Mouse (Mus musculus): ENCODE measurements around the gene Clint1. TPM values are rescaled to one million over a fixed set of nuclear protein-coding genes. Genes with fewer than 3 reads are reported as not detected.

Clint1 gene
- polyA plus RNA-seq, 1 experiment from 2014 or later, result 78.3 TPM

DNA sequence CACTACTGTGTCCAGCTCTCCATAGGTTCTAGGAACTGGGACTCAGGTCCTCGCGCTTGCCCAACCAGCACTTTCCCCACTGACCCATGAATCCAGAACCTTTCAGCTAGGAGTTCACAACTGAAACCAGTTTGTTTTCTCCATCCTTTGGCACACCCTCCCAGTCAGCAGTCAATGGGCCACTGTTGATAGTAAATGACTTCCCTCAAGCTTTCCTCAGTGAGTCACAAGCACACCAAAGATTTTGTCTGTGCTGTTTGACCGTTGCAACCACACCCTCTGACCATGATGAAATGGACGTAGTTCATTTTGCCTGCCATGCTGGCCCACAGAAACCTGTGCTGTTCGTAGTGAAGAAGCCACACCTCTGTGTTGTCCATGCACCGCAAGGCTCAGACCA lies 30.9 kb upstream of the Clint1 start:
- Histone ChIP-seq H3K4me1 (no peaks in the 10 kb centered on the region), H3K9me3 (no peaks in the 10 kb centered on the region), H3K4me2 (replicated peaks) (no peak overlapping the region), H3K9ac (no peak overlapping the region), H3K27me3 (replicated peaks) (no peaks in the 10 kb centered on the region), H3K36me3 (no peaks in the 10 kb centered on the region), H3K27ac (no peak overlapping the region), H3K4me3 (no peak overlapping the region)
- no peak for ATAC-seq (ENCODE audit: low FRiP score, low read depth)
- WGBS, result 94% methylated on average over 6 of the region's 6 CpGs

DNA sequence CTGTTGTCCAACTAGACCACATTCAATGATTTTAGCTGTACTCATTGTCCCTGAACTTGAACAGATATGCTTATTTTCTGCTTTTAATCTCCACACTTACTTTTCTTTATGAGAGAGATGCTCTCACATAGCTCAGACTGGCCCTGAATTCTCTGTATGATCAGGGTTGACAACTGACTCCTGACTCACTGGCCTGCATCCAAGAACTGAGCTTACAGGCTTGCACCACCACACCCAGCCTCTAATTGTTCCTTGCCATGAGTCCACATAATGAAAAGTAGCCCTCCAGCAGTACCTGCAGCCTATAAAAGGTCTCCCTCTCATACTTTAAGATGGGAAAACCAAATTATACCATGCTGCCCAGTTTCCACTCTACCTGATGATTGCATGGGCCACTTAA lies 21.7 kb upstream of the Clint1 start:
- no peak overlapping the region for H3K4me2 ChIP-seq (replicated peaks)
- H3K4me3 ChIP-seq, result no peak overlapping the region
- no peak for ATAC-seq (ENCODE audit: low FRiP score, low read depth)
- H3K4me1 ChIP-seq, result no peaks in the 10 kb centered on the region
- H3K9ac ChIP-seq, result no peak overlapping the region
- H3K36me3 ChIP-seq, result no peaks in the 10 kb centered on the region
- H3K27ac ChIP-seq, result no peak overlapping the region
- H3K27me3 ChIP-seq (replicated peaks), result no peaks in the 10 kb centered on the region
- no peaks in the 10 kb centered on the region for H3K9me3 ChIP-seq

DNA sequence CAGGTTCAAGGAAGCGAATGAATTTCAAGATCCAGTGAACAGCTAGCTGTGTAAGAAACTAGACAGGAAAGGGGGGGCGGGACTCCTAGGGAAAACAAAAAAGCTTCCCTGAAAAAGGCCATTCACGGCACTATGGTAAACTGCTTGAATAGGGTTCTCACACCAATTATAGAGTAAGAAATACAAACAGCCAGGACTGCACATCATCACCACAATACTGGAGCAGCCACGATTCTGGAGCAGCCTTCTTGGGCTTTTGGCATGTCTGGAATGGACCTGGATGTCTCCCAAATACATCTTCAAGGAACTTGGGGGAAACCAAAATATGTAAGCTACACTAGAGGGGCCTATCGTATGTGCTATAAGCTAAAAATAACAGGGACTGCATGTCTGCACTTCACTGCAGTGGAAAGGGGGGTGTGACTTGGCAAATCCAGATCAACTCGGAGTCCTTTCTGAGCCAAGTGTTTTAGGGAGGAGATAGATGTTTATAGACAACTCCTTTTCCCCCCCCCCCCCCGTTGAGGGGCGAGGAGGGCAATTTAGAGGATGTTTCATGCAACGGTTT lies 21.0 kb upstream of the Clint1 start:
- Histone ChIP-seq H3K4me1 (no peaks in the 10 kb centered on the region), H3K9ac (no peak overlapping the region), H3K27me3 (replicated peaks) (no peaks in the 10 kb centered on the region), H3K27ac (no peak overlapping the region), H3K36me3 (no peaks in the 10 kb centered on the region), H3K4me3 (no peak overlapping the region), H3K4me2 (replicated peaks) (no peak overlapping the region), H3K9me3 (no peaks in the 10 kb centered on the region)
- 66% methylated on average over 9 of the region's 9 CpGs for WGBS
- no peak for ATAC-seq (ENCODE audit: low FRiP score, low read depth)

DNA sequence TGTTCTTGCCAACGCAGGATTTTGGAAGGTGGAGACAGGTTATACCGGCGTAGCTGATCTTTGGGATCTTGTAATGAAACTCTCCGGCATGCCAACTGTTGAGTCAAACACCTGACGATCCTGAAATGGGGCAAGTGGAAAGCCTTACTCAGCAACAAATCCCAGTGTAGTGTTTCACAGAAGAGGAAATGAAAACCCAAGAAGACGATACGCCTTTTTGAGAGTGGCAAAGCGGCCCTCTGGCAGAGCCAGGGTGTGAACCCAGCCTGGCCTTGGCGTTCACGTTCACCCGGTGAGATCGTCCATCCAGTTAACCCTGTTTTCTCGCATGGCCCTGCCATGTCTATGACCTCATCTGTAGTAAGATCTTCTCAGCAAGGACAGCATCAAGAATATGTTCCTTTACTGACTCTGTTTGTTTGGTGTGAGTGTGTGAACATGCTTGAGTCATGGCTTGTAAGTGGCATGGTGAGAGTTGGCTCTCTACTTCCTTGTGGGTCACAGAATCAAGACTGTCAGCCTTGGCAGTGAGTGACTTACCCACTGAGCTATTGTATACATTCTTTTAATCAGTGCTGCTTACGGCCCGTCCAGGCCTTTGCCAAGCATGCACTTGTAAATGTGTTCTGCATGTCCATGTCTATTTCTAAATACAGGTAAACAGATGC lies 20.2 kb upstream of the Clint1 start:
- no peaks in the 10 kb centered on the region for H3K4me1 ChIP-seq
- H3K27me3 ChIP-seq (replicated peaks), result no peaks in the 10 kb centered on the region
- no peak overlapping the region for H3K27ac ChIP-seq
- no peak overlapping the region for H3K4me2 ChIP-seq (replicated peaks)
- ATAC-seq (ENCODE audit: low FRiP score, low read depth), result no peak
- H3K4me3 ChIP-seq, result no peak overlapping the region
- no peaks in the 10 kb centered on the region for H3K36me3 ChIP-seq
- no peaks in the 10 kb centered on the region for H3K9me3 ChIP-seq
- H3K9ac ChIP-seq, result no peak overlapping the region
- WGBS, result 94% methylated on average over 15 of the region's 15 CpGs

DNA sequence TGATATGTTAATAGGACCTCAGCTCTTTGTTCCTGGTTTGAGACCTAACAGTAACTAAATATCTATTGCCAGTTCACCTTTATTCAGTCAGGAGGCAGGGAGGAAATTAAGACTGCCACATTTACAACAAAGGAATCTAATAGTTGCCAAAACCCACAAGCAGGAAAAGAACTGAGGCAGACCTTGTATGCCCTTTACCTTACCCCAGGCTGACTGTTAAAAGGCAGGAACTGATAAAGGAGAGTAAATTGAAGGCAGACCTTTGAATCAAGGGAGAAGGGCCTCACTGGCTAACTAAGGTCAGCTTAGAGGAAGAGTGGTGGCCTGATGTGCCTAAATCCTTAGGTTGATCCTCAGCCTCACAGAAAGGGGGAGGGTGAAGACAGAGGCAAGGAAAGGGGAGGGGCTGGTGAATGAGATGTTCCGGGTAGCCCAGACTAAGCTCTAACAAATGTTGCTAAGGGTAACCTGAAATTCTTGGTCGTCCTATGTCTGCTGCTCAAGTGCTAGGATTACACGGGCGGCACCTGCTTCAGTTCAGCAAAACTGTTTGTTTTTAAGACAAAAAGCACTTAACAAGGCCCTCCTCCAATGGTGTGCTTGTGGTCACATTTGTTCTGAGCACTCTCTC lies 16.1 kb upstream of the Clint1 start:
- Histone ChIP-seq H3K4me3 (no peak overlapping the region), H3K4me2 (replicated peaks) (no peak overlapping the region), H3K27me3 (replicated peaks) (no peaks in the 10 kb centered on the region), H3K27ac (no peak overlapping the region), H3K4me1 (no peaks in the 10 kb centered on the region), H3K36me3 (no peaks in the 10 kb centered on the region), H3K9ac (no peak overlapping the region), H3K9me3 (no peaks in the 10 kb centered on the region)
- whole genome bisulfite sequencing, result 19% methylated on average over 4 of the region's 4 CpGs
- ATAC-seq (ENCODE audit: low FRiP score, low read depth), result no peak

DNA sequence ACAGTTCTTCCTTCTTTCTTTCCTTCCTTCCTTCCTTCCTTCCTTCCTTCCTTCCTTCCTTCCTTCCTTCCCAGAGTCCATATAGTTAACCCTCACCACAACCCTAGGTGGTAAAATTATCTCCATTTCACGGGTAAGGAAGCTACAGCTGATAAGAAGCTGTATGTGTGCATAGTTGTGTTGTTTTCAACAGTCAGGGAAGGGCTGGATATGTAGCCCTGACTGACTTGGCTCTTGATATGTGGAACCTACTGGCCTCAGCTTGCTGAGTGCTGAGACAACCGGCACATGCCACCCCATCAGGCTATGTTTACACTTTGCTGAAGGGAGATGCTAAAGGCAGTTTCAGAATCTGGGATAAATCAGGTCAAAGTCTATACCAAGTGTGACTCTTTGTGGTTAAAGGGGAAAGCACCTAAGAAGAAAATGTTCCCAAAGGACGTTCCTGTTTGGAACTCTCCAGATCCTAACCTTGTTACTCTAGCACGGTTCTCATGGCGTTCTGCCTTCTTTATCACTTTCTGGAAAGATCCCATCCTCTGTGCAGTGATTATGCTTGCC lies 14.5 kb upstream of the Clint1 start:
- H3K9ac ChIP-seq, result no peak overlapping the region
- H3K27ac ChIP-seq, result no peak overlapping the region
- no peaks in the 10 kb centered on the region for H3K9me3 ChIP-seq
- H3K36me3 ChIP-seq, result no peaks in the 10 kb centered on the region
- no peak overlapping the region for H3K4me2 ChIP-seq (replicated peaks)
- H3K4me1 ChIP-seq, result no peaks in the 10 kb centered on the region
- no peaks in the 10 kb centered on the region for H3K27me3 ChIP-seq (replicated peaks)
- WGBS, result 90% methylated on average over 5 of the region's 5 CpGs
- ATAC-seq (ENCODE audit: low FRiP score, low read depth), result no peak
- H3K4me3 ChIP-seq, result no peak overlapping the region

DNA sequence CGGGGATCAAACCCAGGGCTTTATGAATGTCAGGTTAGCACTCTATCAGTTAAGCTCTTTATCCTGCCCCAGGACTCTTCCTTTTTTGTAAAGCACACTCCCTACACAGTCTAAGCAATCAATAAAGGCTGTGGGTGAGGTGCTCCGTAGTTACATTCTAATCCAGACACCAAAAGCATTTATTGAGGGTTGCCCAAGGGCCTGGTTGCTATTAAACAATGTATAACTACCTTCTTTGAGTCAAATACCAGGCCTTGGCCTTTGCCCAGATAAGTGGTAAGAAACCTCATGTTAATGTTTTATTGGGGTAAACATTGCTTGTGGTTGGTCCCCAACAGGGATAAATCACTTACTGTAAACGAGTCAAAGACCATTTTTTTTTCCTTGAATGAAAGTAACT lies 13.4 kb upstream of the Clint1 start:
- Histone ChIP-seq H3K27ac (no peak overlapping the region), H3K4me2 (replicated peaks) (no peak overlapping the region), H3K4me1 (no peaks in the 10 kb centered on the region; the same call in 1 of the 2 replicates), H3K4me3 (no peak overlapping the region), H3K9ac (no peak overlapping the region), H3K9me3 (no peaks in the 10 kb centered on the region), H3K36me3 (no peaks in the 10 kb centered on the region), H3K27me3 (replicated peaks) (no peaks in the 10 kb centered on the region)
- 72% methylated on average over 3 of the region's 3 CpGs for WGBS
- no peak for ATAC-seq (ENCODE audit: low FRiP score, low read depth)

DNA sequence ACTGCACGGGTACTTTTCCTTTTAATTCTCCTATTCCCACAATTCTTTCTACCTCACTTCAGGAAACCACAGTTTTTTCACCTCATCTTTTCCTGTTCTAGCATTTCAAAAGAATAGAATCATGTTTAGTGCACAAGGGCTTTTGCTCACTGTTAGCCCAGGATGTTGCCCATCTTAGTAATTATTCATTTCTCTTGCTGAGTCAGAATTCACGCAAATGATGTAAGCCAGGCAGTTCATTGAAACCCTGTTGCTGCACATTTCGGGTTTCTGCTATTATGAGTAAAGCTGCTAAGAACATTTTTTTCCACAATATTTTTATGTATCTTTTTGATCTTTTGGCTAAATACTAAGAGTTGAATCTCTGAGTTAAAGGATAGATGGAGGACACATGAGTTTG lies 11.5 kb upstream of the Clint1 start:
- ATAC-seq (ENCODE audit: low FRiP score, low read depth), result no peak
- 92% methylated on average over 3 of the region's 3 CpGs for WGBS
- Histone ChIP-seq H3K4me2 (replicated peaks) (no peak overlapping the region), H3K9ac (no peak overlapping the region), H3K27me3 (replicated peaks) (no peaks in the 10 kb centered on the region), H3K4me3 (no peak overlapping the region), H3K27ac (no peak overlapping the region), H3K36me3 (no peaks in the 10 kb centered on the region), H3K9me3 (no peaks in the 10 kb centered on the region), H3K4me1 (no peaks in the 10 kb centered on the region; the same call in 1 of the 2 replicates)

DNA sequence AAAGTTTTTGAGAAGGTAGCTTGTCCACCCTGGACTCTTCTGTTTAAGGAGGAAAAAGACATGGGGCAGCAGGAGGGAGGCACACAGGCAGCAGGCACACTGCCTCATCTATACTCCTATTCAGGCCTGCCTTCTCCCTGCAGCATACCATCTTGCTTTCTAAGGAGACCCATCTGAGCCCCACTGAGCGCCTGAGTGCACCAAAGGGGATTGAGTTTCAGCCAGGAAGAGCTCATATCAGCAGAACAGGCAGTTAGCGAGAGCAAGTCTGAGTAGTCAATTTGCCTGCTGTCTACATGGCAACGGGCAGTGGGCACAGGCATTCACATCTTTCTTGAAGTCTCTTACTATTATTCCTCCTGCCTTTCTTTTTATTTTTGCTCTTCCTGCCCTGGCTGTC lies 5.8 kb upstream of the Clint1 start:
- peaks cover 3% of the 10 kb centered on the region; the same call in 1 of the 2 replicates for H3K4me1 ChIP-seq
- no peaks in the 10 kb centered on the region for H3K9me3 ChIP-seq
- WGBS, result 36% methylated on average over 3 of the region's 3 CpGs
- no peak overlapping the region for H3K27ac ChIP-seq
- no peak overlapping the region for H3K9ac ChIP-seq
- no peak overlapping the region for H3K4me3 ChIP-seq
- no peaks in the 10 kb centered on the region for H3K36me3 ChIP-seq
- H3K4me2 ChIP-seq (replicated peaks), result no peak overlapping the region
- ATAC-seq (ENCODE audit: low FRiP score, low read depth), result no peak
- no peaks in the 10 kb centered on the region for H3K27me3 ChIP-seq (replicated peaks)

DNA sequence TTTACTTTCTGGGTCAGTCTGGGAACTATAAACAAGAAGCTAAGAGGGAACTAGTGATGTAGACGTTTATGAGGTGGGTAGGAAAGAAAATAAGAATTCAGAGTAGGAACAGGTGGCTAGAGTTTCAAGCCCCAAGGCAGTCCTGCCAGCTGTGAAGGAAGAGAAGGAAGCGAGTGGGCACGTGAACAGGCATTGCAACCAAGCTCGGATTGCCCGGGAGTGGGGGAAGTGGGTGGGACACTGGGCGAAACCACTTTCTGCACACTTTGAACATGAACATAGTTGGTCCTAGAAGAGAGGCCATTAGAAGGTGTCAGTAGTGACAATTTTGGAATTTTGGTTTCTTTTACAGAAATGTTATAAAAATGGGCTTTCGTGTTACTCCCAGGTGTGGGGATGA lies 4.3 kb upstream of the Clint1 start:
- H3K27ac ChIP-seq, result no peak overlapping the region
- no peak overlapping the region for H3K9ac ChIP-seq
- no peaks in the 10 kb centered on the region for H3K36me3 ChIP-seq
- WGBS, result 80% methylated on average over 7 of the region's 7 CpGs
- no peak overlapping the region for H3K4me3 ChIP-seq
- peaks cover 6% of the 10 kb centered on the region for H3K4me1 ChIP-seq
- no peak overlapping the region for H3K4me2 ChIP-seq (replicated peaks)
- no peak for ATAC-seq (ENCODE audit: low FRiP score, low read depth)
- H3K9me3 ChIP-seq, result no peaks in the 10 kb centered on the region
- no peaks in the 10 kb centered on the region for H3K27me3 ChIP-seq (replicated peaks)

DNA sequence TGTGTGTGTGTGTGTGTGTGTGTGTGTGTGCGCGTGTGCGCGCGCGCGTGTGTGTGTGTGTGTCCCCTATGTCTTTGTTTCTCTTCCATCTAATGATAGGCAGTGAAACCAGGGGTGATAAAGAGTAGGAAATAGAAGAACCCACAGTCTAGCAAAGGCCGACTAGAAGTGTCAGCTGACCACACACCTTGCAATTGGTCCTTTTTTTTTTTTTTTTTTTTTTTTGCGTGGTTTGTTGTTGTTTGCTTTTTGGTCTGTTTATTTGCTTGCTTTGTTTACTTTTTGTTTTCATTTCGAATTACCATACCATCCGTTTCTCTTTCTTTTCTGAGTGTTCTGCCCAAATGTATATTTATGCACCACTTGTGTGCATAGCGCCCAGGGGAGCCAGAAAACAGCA lies 3.6 kb upstream of the Clint1 start:
- Histone ChIP-seq H3K4me3 (no peak overlapping the region), H3K9ac (no peak overlapping the region), H3K27me3 (replicated peaks) (no peaks in the 10 kb centered on the region), H3K36me3 (no peaks in the 10 kb centered on the region), H3K4me2 (replicated peaks) (no peak overlapping the region), H3K9me3 (no peaks in the 10 kb centered on the region), H3K4me1 (peaks cover 13% of the 10 kb centered on the region), H3K27ac (no peak overlapping the region)
- ATAC-seq (ENCODE audit: low FRiP score, low read depth), result no peak
- WGBS, result 88% methylated on average over 12 of the region's 12 CpGs

DNA sequence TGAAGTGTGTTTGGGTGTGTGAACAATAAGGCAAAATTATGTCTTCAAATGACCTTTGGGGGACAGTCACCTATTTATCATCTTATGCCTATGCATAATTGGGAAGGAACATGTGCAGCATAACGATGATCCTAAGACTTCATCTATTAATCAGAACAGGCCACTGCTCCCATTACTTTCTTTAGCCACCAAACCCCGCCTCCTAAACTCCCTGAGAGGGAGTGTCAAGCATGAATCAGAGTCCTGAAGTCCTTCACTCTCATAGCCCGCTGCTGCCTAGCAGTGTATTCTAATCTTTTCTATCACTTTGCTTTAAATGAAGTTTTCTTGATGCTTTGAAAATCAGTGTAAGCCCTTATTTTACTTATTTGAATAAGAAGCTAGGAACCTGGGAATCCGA lies 2.6 kb upstream of the Clint1 start:
- no peaks in the 10 kb centered on the region for H3K9me3 ChIP-seq
- no peaks in the 10 kb centered on the region for H3K27me3 ChIP-seq (replicated peaks)
- H3K4me2 ChIP-seq (replicated peaks), result no peak overlapping the region
- no peak overlapping the region for H3K4me3 ChIP-seq
- no peak for ATAC-seq (ENCODE audit: low FRiP score, low read depth)
- WGBS, result 78% methylated on average over 4 of the region's 4 CpGs
- peaks cover 20% of the 10 kb centered on the region for H3K4me1 ChIP-seq
- no peak overlapping the region for H3K27ac ChIP-seq
- no peaks in the 10 kb centered on the region for H3K36me3 ChIP-seq
- no peak overlapping the region for H3K9ac ChIP-seq

Data from neural tube, embryonic 12.5 days (tissue).